Mouse (Mus musculus) neural tube, embryonic 14.5 days (tissue): ENCODE results near the gene Gm13124. TPM values are rescaled to one million over a fixed set of nuclear protein-coding genes. Genes with fewer than 3 reads are reported as not detected.

Source experiments
- ATAC-seq: fragments of 200-750 bp; cut with Nextera tagmentation; 2 replicates; pipeline ENCODE4 v1.8.0; 2017; ENCODE audit warnings: low read depth, mild to moderate bottlenecking, moderate TSS enrichment, moderate library complexity
- H3K27ac ChIP-seq: fragments of 300-500 bp; sonication (generic); 2 replicates; pipeline ENCODE4 v1.5.1; 2014; ENCODE audit warnings: low read depth, mild to moderate bottlenecking, control low read depth, low read length, moderate library complexity, mixed read lengths
- H3K27me3 ChIP-seq: fragments of 300-500 bp; sonication (generic); 2 replicates; pipeline ENCODE4 v1.6.1; 2014; ENCODE audit warnings: low read length; ENCODE audit not compliant: control insufficient read depth, insufficient read depth
- H3K36me3 ChIP-seq: fragments of 300-500 bp; sonication (generic); 2 replicates; pipeline ENCODE4 v1.6.1; 2014; ENCODE audit warnings: low read length, mixed read lengths; ENCODE audit not compliant: control insufficient read depth, insufficient read depth
- H3K4me1 ChIP-seq: fragments of 300-500 bp; sonication (generic); 2 replicates; pipeline ENCODE4 v1.6.1; 2014; ENCODE audit warnings: low read length; ENCODE audit not compliant: control insufficient read depth, insufficient read depth
- H3K4me2 ChIP-seq: fragments of 300-500 bp; sonication (generic); 2 replicates; pipeline ENCODE4 v1.6.1; 2014; ENCODE audit warnings: mild to moderate bottlenecking, low read depth, low read length, control low read depth
- H3K4me3 ChIP-seq: fragments of 300-500 bp; sonication (generic); 2 replicates; pipeline ENCODE4 v1.5.1; 2014; ENCODE audit warnings: low read depth, low read length, control low read depth, mixed read lengths
- H3K9ac ChIP-seq: fragments of 300-500 bp; sonication (generic); replicated peaks from 2 replicates; pipeline ENCODE4 v1.6.1; 2014; ENCODE audit warnings: low read depth, mild to moderate bottlenecking, control low read depth, low read length, mixed read lengths
- H3K9me3 ChIP-seq: fragments of 300-500 bp; sonication (generic); 2 replicates; pipeline ENCODE4 v1.6.1; 2016; ENCODE audit warnings: low read length; ENCODE audit not compliant: control insufficient read depth
- WGBS: fragments of 180-500 bp; shearing (Covaris S2); extraction: QIAGEN DNeasy Blood & Tissue Kit; methylation state at CpG from one replicate; pipeline ENCODE4 v1.1.7; 2014; 5-methylcytosine and 5-hydroxymethylcytosine counted together
- polyA plus RNA-seq: library from polyadenylated mRNA; unstranded; fragments of >200 nt; fragmentation: Nextera tagmentation; extraction: Ambion mirVana; gene quantifications from 2 replicates; pipeline ENCODE4 v1.2.1, GENCODE M21; 2014

Gene Gm13124
- polyA plus RNA-seq, 1 experiment from 2014 or later = not detected

- ATAC-seq = no peak
- Histone ChIP-seq H3K9ac (no peak overlapping the region), H3K36me3 (no peaks in the 10 kb centered on the region), H3K27ac (no peak overlapping the region), H3K4me3 (no peak overlapping the region), H3K9me3 (no peaks in the 10 kb centered on the region), H3K27me3 (no peaks in the 10 kb centered on the region), H3K4me1 (no peaks in the 10 kb centered on the region), H3K4me2 (no peak overlapping the region)
- 79% methylated on average over 1 of the region's 1 CpGs for WGBS
These were observed 20.2 kb downstream of the Gm13124 start for GRCm38 (mm10) chr4:144544689-144545088.

GRCm38 (mm10) chr4:144519522-144519921 is 45.4 kb downstream of the Gm13124 start, which contains the start of gene 9430007A20Rik:
TSS of gene 9430007A20Rik (plus strand) at chr4:144519822.
- Histone ChIP-seq H3K4me2 (no peak within 1 kb of the TSS), H3K9ac (no peak within 1 kb of the TSS), H3K27ac (no peak within 1 kb of the TSS), H3K4me1 (no peaks in the 10 kb centered on the region), H3K4me3 (no peak within 1 kb of the TSS), H3K9me3 (0 out of 2 replicates have a peak, but pooled peaks cover 5% of the 10 kb centered on the region), H3K36me3 (no peaks in the 10 kb centered on the region), H3K27me3 (no peaks in the 10 kb centered on the region)
- ATAC-seq = no peak
- WGBS = 77% methylated on average over 5 of the region's 5 CpGs

GRCm38 (mm10) chr4:144506518-144506917 is 58.4 kb downstream of the Gm13124 start:
- Histone ChIP-seq H3K9me3 (no peaks in the 10 kb centered on the region), H3K4me3 (no peak overlapping the region), H3K27ac (no peak overlapping the region), H3K4me2 (no peak overlapping the region), H3K27me3 (no peaks in the 10 kb centered on the region), H3K36me3 (no peaks in the 10 kb centered on the region), H3K9ac (no peak overlapping the region), H3K4me1 (no peaks in the 10 kb centered on the region)
- 87% methylated on average over 1 of the region's 1 CpGs for WGBS
- ATAC-seq = no peak

Other genes starting within 250 kb of the Gm13124 start
- gene Gm13128, start 234.9 kb downstream of the Gm13124 start, polyA plus RNA-seq = not detected in 2 replicates
- gene Gm13119, start 207.2 kb downstream of the Gm13124 start, polyA plus RNA-seq = not detected in 2 replicates
- not detected in 2 replicates for gene Pramef20, start 187.2 kb downstream of the Gm13124 start, polyA plus RNA-seq
- gene Pramef12, start 156.7 kb downstream of the Gm13124 start, polyA plus RNA-seq = not detected in 2 replicates
- not detected in 2 replicates for gene 1700012P22Rik, start 126.4 kb downstream of the Gm13124 start, polyA plus RNA-seq
- not detected in 2 replicates for gene Gm9944, start 111.8 kb downstream of the Gm13124 start, polyA plus RNA-seq
- not detected in 2 replicates for gene Aadacl3, start 101.4 kb downstream of the Gm13124 start, polyA plus RNA-seq
- gene 9430007A20Rik, start 45.3 kb downstream of the Gm13124 start, polyA plus RNA-seq = not detected in 2 replicates
- not detected in 2 replicates for gene Aadacl4, start 48.6 kb upstream of the Gm13124 start, polyA plus RNA-seq
- gene Gm436, start 121.2 kb upstream of the Gm13124 start, polyA plus RNA-seq = not detected in 2 replicates
- not detected in 2 replicates for gene Gm13178, start 156.3 kb upstream of the Gm13124 start, polyA plus RNA-seq
- gene Gm438, start 221.4 kb upstream of the Gm13124 start, polyA plus RNA-seq = not detected in 2 replicates